Mouse (Mus musculus) hindbrain, embryonic 16.5 days (tissue): ENCODE results near the gene Hnf4a. TPM values are rescaled to one million over a fixed set of nuclear protein-coding genes. Genes with fewer than 3 reads are reported as not detected.

ENCODE experiments used
- ATAC-seq: fragments of 200-750 bp; cut with Nextera tagmentation; 2 replicates; pipeline ENCODE4 v1.8.0; 2017; ENCODE audit warnings: moderate TSS enrichment, moderate library complexity
- H3K27ac ChIP-seq: fragments of 300-500 bp; sonication (generic); 2 replicates; pipeline ENCODE4 v1.5.1; 2014; ENCODE audit warnings: low read depth, mild to moderate bottlenecking, control low read depth, low read length, moderate library complexity
- H3K27me3 ChIP-seq: fragments of 300-500 bp; sonication (generic); replicated peaks from 2 replicates; pipeline ENCODE4 v1.6.1; 2014; ENCODE audit warnings: low read length; ENCODE audit not compliant: control insufficient read depth, insufficient read depth
- H3K36me3 ChIP-seq: fragments of 300-500 bp; sonication (generic); 2 replicates; pipeline ENCODE4 v1.6.1; 2014; ENCODE audit warnings: mild to moderate bottlenecking, low read length, moderate library complexity, mixed read lengths; ENCODE audit not compliant: control insufficient read depth, insufficient read depth
- H3K4me1 ChIP-seq: fragments of 300-500 bp; sonication (generic); 2 replicates; pipeline ENCODE4 v1.6.1; 2014; ENCODE audit warnings: low read depth, low read length; ENCODE audit not compliant: control insufficient read depth, insufficient read depth
- H3K4me2 ChIP-seq: fragments of 300-500 bp; sonication (generic); 2 replicates; pipeline ENCODE4 v1.6.1; 2014; ENCODE audit warnings: mild to moderate bottlenecking, low read length, control low read depth, moderate library complexity
- H3K4me3 ChIP-seq: fragments of 300-500 bp; sonication (generic); 2 replicates; pipeline ENCODE4 v1.5.1; 2014; ENCODE audit warnings: mild to moderate bottlenecking, low read length, control low read depth, moderate library complexity
- H3K9ac ChIP-seq: fragments of 300-500 bp; sonication (generic); 2 replicates; pipeline ENCODE4 v1.6.1; 2014; ENCODE audit warnings: low read depth, mild to moderate bottlenecking, control low read depth, low read length, moderate library complexity
- H3K9me3 ChIP-seq: fragments of 300-500 bp; sonication (generic); 2 replicates; pipeline ENCODE4 v1.6.1; 2014; ENCODE audit warnings: mild to moderate bottlenecking, low read length, moderate library complexity; ENCODE audit not compliant: control insufficient read depth
- WGBS: fragments of 180-500 bp; shearing (Covaris S2); extraction: QIAGEN DNeasy Blood & Tissue Kit; methylation state at CpG from one replicate; pipeline ENCODE4 v1.1.7; 2014; 5-methylcytosine and 5-hydroxymethylcytosine counted together
- polyA plus RNA-seq: library from polyadenylated mRNA; unstranded; fragments of >200 nt; fragmentation: Nextera tagmentation; extraction: Ambion mirVana; gene quantifications from 2 replicates; pipeline ENCODE4 v1.2.1, GENCODE M21; 2015

Gene Hnf4a
- polyA plus RNA-seq, 1 experiment from 2014 or later, result not detected

DNA sequence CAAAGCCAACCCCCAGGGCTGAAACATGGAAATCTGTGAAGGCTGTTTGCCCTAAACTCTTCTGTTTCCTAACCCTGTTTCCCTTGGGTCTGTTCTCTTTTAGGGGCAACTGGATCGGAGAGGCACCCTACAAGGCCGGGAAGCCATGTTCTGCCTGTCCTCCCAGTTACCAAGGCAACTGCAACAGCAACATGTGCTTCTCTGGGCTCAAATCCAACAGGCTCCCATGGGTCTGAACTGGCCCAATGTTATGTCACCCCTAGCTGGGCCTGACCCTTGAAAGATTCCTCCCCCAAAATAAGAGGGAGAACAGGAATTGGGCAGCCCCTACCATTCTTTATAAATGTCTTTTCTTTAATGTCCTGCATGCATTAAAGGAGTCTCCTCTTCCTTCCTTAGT, 4.4 kb upstream of the Hnf4a start:
- H3K4me3 ChIP-seq, result no peak overlapping the region
- H3K9me3 ChIP-seq, result no peaks in the 10 kb centered on the region
- H3K27me3 ChIP-seq, result no peaks in the 10 kb centered on the region; the same call in 1 of the 2 replicates
- no peaks in the 10 kb centered on the region for H3K4me1 ChIP-seq
- WGBS, result 59% methylated on average over 2 of the region's 2 CpGs
- no peak for ATAC-seq
- no peak overlapping the region for H3K9ac ChIP-seq
- H3K27ac ChIP-seq, result no peak overlapping the region
- H3K4me2 ChIP-seq, result no peak overlapping the region
- H3K36me3 ChIP-seq, result no peaks in the 10 kb centered on the region

DNA sequence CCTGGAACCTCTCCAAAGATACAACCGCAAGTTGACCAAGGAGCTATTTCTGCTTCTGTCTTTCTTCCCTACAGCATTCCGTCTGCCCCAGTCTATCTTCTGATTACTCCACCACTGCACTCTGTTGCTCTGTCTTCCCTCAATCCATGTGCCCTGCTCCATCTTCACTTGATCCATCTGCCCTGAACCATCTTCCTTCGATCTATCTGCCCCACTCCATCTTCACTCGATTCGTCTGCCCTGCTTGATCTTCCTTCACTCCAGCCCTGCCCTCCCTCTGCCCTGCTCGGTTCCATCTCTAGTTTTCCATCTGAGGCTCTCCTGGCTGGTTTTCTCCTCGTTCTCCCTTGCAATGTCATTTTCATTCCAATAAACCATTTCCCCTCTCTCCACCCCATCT, 3.4 kb upstream of the Hnf4a start:
- Histone ChIP-seq H3K36me3 (no peaks in the 10 kb centered on the region), H3K4me2 (no peak overlapping the region), H3K4me3 (no peak overlapping the region), H3K9ac (no peak overlapping the region), H3K9me3 (no peaks in the 10 kb centered on the region), H3K4me1 (no peaks in the 10 kb centered on the region), H3K27me3 (no peaks in the 10 kb centered on the region; the same call in 1 of the 2 replicates), H3K27ac (no peak overlapping the region)
- WGBS, result 76% methylated on average over 7 of the region's 7 CpGs
- no peak for ATAC-seq

GRCm38 (mm10) chr2:163525761-163526243, 19.2 kb downstream of the Hnf4a start:
- H3K9me3 ChIP-seq, result no peaks in the 10 kb centered on the region
- no peak overlapping the region for H3K4me3 ChIP-seq
- 86% methylated on average over 7 of the region's 7 CpGs for WGBS
- no peak for ATAC-seq
- no peaks in the 10 kb centered on the region for H3K4me1 ChIP-seq
- H3K36me3 ChIP-seq, result no peaks in the 10 kb centered on the region
- H3K4me2 ChIP-seq, result no peak overlapping the region
- no peak overlapping the region for H3K27ac ChIP-seq
- H3K27me3 ChIP-seq, result no peaks in the 10 kb centered on the region
- no peak overlapping the region for H3K9ac ChIP-seq

GRCm38 (mm10) chr2:163527497-163527896, 20.9 kb downstream of the Hnf4a start:
- 89% methylated on average over 2 of the region's 2 CpGs for WGBS
- Histone ChIP-seq H3K36me3 (no peaks in the 10 kb centered on the region), H3K27me3 (no peaks in the 10 kb centered on the region), H3K27ac (no peak overlapping the region), H3K9me3 (no peaks in the 10 kb centered on the region), H3K4me3 (no peak overlapping the region), H3K4me2 (no peak overlapping the region), H3K9ac (no peak overlapping the region), H3K4me1 (no peaks in the 10 kb centered on the region)
- ATAC-seq, result no peak

DNA sequence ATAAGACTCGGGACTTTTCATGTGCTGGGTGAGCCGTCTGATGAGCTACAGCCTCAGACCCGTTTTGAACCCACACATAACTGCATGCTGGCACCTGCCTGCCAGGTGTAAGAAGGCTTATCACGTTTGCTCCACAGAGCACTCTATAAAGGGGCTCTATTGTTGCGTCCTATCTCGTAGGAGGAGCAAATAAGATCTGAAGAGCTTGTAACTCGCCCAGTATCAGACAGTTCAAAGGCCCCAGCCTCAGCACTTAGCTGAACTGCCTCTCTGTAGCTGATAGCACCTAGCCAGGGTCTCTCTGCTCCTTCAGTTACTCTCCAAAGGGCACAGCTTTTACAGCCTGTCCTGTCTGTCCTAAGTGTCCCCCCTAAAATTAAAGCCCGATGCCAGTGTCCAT, 23.8 kb downstream of the Hnf4a start:
- H3K27ac ChIP-seq, result no peak overlapping the region
- WGBS, result 72% methylated on average over 8 of the region's 8 CpGs
- H3K4me2 ChIP-seq, result no peak overlapping the region
- no peaks in the 10 kb centered on the region for H3K9me3 ChIP-seq
- H3K4me1 ChIP-seq, result peaks cover 4% of the 10 kb centered on the region
- no peaks in the 10 kb centered on the region; the same call in 1 of the 2 replicates for H3K27me3 ChIP-seq
- H3K9ac ChIP-seq, result no peak overlapping the region
- no peaks in the 10 kb centered on the region for H3K36me3 ChIP-seq
- no peak for ATAC-seq
- no peak overlapping the region for H3K4me3 ChIP-seq

GRCm38 (mm10) chr2:163531917-163532316, 25.3 kb downstream of the Hnf4a start:
- 13% methylated on average over 9 of the region's 9 CpGs for WGBS
- no peak overlapping the region for H3K4me2 ChIP-seq
- peaks cover 3% of the 10 kb centered on the region; the same call in 1 of the 2 replicates for H3K27me3 ChIP-seq
- H3K9me3 ChIP-seq, result no peaks in the 10 kb centered on the region
- H3K9ac ChIP-seq, result no peak overlapping the region
- H3K36me3 ChIP-seq, result no peaks in the 10 kb centered on the region
- no peak overlapping the region for H3K27ac ChIP-seq
- H3K4me1 ChIP-seq, result peaks cover 5% of the 10 kb centered on the region
- no peak for ATAC-seq
- H3K4me3 ChIP-seq, result no peak overlapping the region

DNA sequence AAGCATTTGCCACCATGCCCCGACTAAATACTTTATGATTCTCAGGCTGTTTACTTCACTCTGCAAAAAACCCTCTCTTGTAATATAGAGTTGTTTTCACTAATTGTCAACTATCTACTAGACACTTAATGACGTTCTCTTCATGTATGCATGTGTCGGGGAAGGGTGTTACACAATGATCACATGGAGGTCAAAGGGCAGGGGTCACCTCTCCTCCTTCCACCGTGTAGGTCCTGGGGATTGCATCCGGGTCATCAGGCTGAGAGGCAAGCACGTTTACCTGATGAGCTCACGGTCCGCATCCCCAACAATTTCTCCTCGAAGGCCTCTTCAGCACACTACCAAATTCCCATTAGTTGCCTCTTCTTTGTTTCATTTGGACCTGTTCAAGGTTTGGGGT, 26.6 kb downstream of the Hnf4a start:
- WGBS, result 91% methylated on average over 9 of the region's 9 CpGs
- Histone ChIP-seq H3K9ac (no peak overlapping the region), H3K27ac (no peak overlapping the region), H3K9me3 (no peaks in the 10 kb centered on the region), H3K4me2 (no peak overlapping the region), H3K27me3 (peaks cover 3% of the 10 kb centered on the region; the same call in 1 of the 2 replicates), H3K4me3 (no peak overlapping the region), H3K36me3 (no peaks in the 10 kb centered on the region), H3K4me1 (peaks cover 5% of the 10 kb centered on the region)
- ATAC-seq, result no peak

DNA sequence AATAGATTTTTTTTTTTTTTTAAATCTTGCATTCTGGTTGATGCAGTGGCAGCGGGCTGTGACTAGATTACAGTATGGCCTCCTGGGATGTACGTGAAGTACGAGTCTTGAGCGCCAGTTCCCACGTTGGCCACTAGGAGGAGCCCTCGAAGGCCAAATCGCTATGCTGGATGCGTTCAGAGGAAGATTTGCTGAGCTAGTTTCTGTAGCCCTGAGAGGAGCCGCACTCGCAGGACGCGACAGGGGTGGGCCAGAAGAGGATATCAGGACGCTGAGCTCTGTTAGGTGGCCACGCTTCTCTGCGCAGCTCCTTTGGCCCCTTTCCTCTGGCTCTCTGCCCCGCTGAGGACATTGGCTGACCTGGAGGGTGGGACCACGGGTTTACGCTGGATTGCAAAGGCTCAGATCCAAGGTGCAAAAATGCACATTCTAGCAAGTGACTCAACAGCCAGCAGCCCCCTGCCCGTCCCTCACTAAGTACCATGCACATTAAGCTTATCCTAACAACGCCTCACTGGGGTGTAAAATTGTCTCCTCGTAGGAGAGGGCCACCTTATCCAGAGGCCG, 28.4 kb downstream of the Hnf4a start:
- H3K27ac ChIP-seq, result no peak overlapping the region; the same call in 1 of the 2 replicates
- 8% methylated on average over 22 of the region's 22 CpGs for WGBS
- peaks cover 3% of the 10 kb centered on the region; the same call in 1 of the 2 replicates for H3K27me3 ChIP-seq
- H3K4me2 ChIP-seq, result peak overlapping the region; percentile 83
- H3K9ac ChIP-seq, result peak overlapping the region; percentile 69
- H3K4me3 ChIP-seq, result peak overlapping the region; percentile 40
- no peaks in the 10 kb centered on the region for H3K9me3 ChIP-seq
- H3K4me1 ChIP-seq, result peaks cover 5% of the 10 kb centered on the region
- no peaks in the 10 kb centered on the region for H3K36me3 ChIP-seq
- peak; percentile 90 for ATAC-seq

DNA sequence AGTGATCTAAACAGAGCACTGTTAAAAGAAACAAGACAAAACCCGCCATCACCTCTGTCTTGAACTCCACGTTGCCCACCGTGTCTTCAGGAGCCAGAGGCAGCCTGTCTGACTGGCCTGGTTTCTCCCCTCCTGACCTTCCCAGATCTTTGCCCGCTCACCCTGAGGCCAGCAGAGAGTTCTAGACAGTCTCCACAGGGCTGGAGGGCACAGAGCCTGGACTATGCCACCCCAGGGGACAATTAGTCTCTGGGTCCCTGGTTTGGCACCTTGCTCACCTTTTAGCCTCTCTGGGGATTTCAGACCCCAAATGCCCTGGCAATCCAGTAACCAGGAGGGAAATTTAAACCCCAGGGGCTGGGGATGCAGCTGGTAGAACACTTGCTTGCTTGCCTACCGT, 30.8 kb downstream of the Hnf4a start:
- no peak overlapping the region for H3K27ac ChIP-seq
- H3K9ac ChIP-seq, result no peak overlapping the region
- ATAC-seq, result no peak
- WGBS, result 85% methylated on average over 5 of the region's 5 CpGs
- no peaks in the 10 kb centered on the region for H3K36me3 ChIP-seq
- H3K4me3 ChIP-seq, result no peak overlapping the region
- H3K4me1 ChIP-seq, result peaks cover 5% of the 10 kb centered on the region
- no peak overlapping the region for H3K4me2 ChIP-seq
- H3K9me3 ChIP-seq, result no peaks in the 10 kb centered on the region
- H3K27me3 ChIP-seq, result peaks cover 3% of the 10 kb centered on the region; the same call in 1 of the 2 replicates
